In the genomic region with DNA sequence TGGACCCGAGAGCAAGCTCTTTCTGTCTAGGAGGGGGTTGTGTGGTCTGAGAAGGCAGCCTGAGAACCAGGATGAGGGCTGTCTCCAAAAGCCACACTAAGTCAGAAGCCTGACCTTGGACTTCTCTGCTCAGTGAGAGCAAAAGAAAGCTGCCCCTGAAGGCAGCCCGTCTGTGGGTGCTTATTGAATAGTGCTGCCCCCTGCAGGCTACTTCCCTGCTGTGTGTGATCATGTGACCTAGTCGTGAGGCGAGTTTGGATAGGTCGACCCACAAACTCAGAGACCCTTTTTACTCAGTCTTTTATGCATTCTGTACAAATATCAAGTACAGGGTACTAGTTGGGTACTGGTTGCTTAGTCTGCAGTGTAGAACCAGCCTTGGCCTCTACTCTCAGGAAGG, we compare ENCODE assay signal across 11 mouse cellular contexts. TPM values are rescaled to one million over a fixed set of nuclear protein-coding genes. Genes with fewer than 3 reads are reported as not detected.
DNase-seq lines count a peak whose midpoint lies in the region; ATAC-seq and TF ChIP-seq lines count a peak whose summit lies in the region.
"Had no signal": no experiment of that assay in that cellular context is flagged by ENCODE, and none has a peak within 500 bp of the region (broad histone marks: within the 10 kb centered on the region; RNA-seq: fewer than 3 reads in every experiment).

No protein-coding gene starts in this region.

- H3K9ac ChIP-seq in ES-Bruce4 (ENCODE audit: low read depth, poor library complexity, severe bottlenecking) = no peak overlapping the region
- no peak overlapping the region for H3K9ac ChIP-seq in forebrain, embryonic 15.5 days (replicated peaks)
- H3K9ac ChIP-seq: heart, embryonic 15.5 days had no signal

- WGBS in kidney, adult 2 months = 78% methylated on average over 5 of the region's 5 CpGs
- WGBS in forebrain, embryonic 15.5 days = 70% methylated on average over 5 of the region's 5 CpGs

- no peaks in the 10 kb centered on the region for H3K4me1 ChIP-seq in kidney, adult 2 months (ENCODE audit: control insufficient read depth, insufficient read depth, low read length)
- H3K4me1 ChIP-seq in ES-Bruce4 (ENCODE audit: control insufficient read depth, insufficient read depth, low read length) = peaks cover 3% of the 10 kb centered on the region
- no peaks in the 10 kb centered on the region; the same call in 1 of the 2 replicates for H3K4me1 ChIP-seq in embryonic fibroblast, embryonic 13.5 days (ENCODE audit: control insufficient read depth, insufficient read depth, low read length)
- H3K4me1 ChIP-seq in forebrain, embryonic 15.5 days = peaks cover 12% of the 10 kb centered on the region

- H3K4me3 ChIP-seq in kidney, adult 2 months (ENCODE audit: insufficient read depth, low read depth, low read length) = no peak overlapping the region
- H3K4me3 ChIP-seq in ES-Bruce4 (ENCODE audit: low read depth, low read length) = no peak overlapping the region
- no peak overlapping the region for H3K4me3 ChIP-seq in embryonic fibroblast, embryonic 13.5 days (ENCODE audit: insufficient read depth, low read length)
- H3K4me3 ChIP-seq in forebrain, embryonic 15.5 days = no peak overlapping the region
- H3K4me3 ChIP-seq: heart, embryonic 15.5 days had no signal

- TF ChIP-seq CTCF in kidney, adult 2 months (conservative IDR thresholded peaks at IDR 0.05; ENCODE audit: insufficient read depth, insufficient read length, low read depth, low read length) = peak; percentile 43
- TF ChIP-seq CTCF in ES-Bruce4 (IDR thresholded peaks at IDR 0.05; ENCODE audit: low read depth, low read length) = peak; percentile 64
- TF ChIP-seq CTCF in embryonic fibroblast, embryonic 13.5 days (IDR thresholded peaks at IDR 0.05; ENCODE audit: borderline replicate concordance, insufficient read depth, low read length) = 0 out of 2 replicates have a peak, but pooled peaks have one; percentile 6

- no peak for DNase-seq in kidney, adult 2 months
- DNase-seq in kidney, postnatal 10 days = no peak
- peak; percentile 61 for DNase-seq in retina, embryonic 14.5 days (ENCODE audit: low spot score)
- DNase-seq in yolk sac, embryonic 10.5 days (ENCODE audit: low spot score) = no peak
- DNase-seq: cerebellum, postnatal 25 days had no signal

- no peak for TF ChIP-seq POLR2A in kidney, adult 2 months (IDR thresholded peaks at IDR 0.05; ENCODE audit: low read depth, low read length)
- no peak for TF ChIP-seq POLR2A in ES-Bruce4 (IDR thresholded peaks at IDR 0.05; ENCODE audit: insufficient read depth, low read length)
- TF ChIP-seq POLR2A in embryonic fibroblast, embryonic 13.5 days (IDR thresholded peaks at IDR 0.05; ENCODE audit: low read depth, low read length) = no peak

- H3K27me3 ChIP-seq in kidney, adult 2 months (replicated peaks; ENCODE audit: control insufficient read depth, insufficient read depth, low read length) = no peaks in the 10 kb centered on the region
- no peaks in the 10 kb centered on the region for H3K27me3 ChIP-seq in ES-Bruce4 (ENCODE audit: control insufficient read depth, insufficient read depth, low read length, poor library complexity, severe bottlenecking)
- no peaks in the 10 kb centered on the region for H3K27me3 ChIP-seq in forebrain, embryonic 15.5 days
- H3K27me3 ChIP-seq: heart, embryonic 15.5 days had no signal

- ATAC-seq in monocyte, adult 5-6 weeks (replicated peaks; ENCODE audit: insufficient number of reproducible peaks, low FRiP score, low TSS enrichment, poor library complexity, severe bottlenecking) = no peak
- no peak for ATAC-seq in forebrain, embryonic 15.5 days (replicated peaks)

- no peaks in the 10 kb centered on the region for H3K9me3 ChIP-seq in ES-Bruce4 (replicated peaks; ENCODE audit: control insufficient read depth, insufficient read depth, low read length, poor library complexity, severe bottlenecking)
- no peaks in the 10 kb centered on the region for H3K9me3 ChIP-seq in forebrain, embryonic 15.5 days
- H3K9me3 ChIP-seq: heart, embryonic 15.5 days had no signal

- no peak for TF ChIP-seq EP300 in ES-Bruce4 (IDR thresholded peaks at IDR 0.05; ENCODE audit: insufficient read depth, low read depth, low read length)

- no peak overlapping the region for H3K4me2 ChIP-seq in forebrain, embryonic 15.5 days (replicated peaks)
- H3K4me2 ChIP-seq: heart, embryonic 15.5 days had no signal

- no peaks in the 10 kb centered on the region for H3K36me3 ChIP-seq in kidney, adult 2 months (ENCODE audit: control insufficient read depth, insufficient read depth, low read length)
- H3K36me3 ChIP-seq in ES-Bruce4 (ENCODE audit: control insufficient read depth, insufficient read depth, low read length, poor library complexity, severe bottlenecking) = no peaks in the 10 kb centered on the region
- no peaks in the 10 kb centered on the region for H3K36me3 ChIP-seq in forebrain, embryonic 15.5 days
- H3K36me3 ChIP-seq: heart, embryonic 15.5 days had no signal

- H3K27ac ChIP-seq in kidney, adult 2 months (ENCODE audit: insufficient read depth, low read depth, low read length) = no peak overlapping the region
- no peak overlapping the region for H3K27ac ChIP-seq in ES-Bruce4 (ENCODE audit: insufficient read depth, low read length)
- no peak overlapping the region for H3K27ac ChIP-seq in embryonic fibroblast, embryonic 13.5 days (ENCODE audit: insufficient read depth, low read length)
- no peak overlapping the region for H3K27ac ChIP-seq in forebrain, embryonic 15.5 days (replicated peaks)
- H3K27ac ChIP-seq: heart, embryonic 15.5 days had no signal

RNA-seq across cellular contexts. Expression of a gene that starts 21.1 kb away (rescaled TPM):
- polyA plus RNA-seq in kidney, adult 2 months (2012; rRNA removed) = 14.5 and 15.3 TPM in 2 replicates
- 11.3 and 14.0 TPM in 2 replicates for polyA plus RNA-seq in ES-Bruce4 (2011; ENCODE audit: insufficient read depth, insufficient read length, low read depth, missing spikeins)
- 7.2 and 8.7 TPM in 2 replicates for polyA plus RNA-seq in embryonic fibroblast, embryonic 13.5 days (2011; ENCODE audit: insufficient read length, low read depth, missing spikeins)
- 4.3 to 12.3 TPM (median 8.2 TPM) in 3 replicates for total RNA-seq in monocyte, adult 5-6 weeks (2017)
- 10.0 and 10.7 TPM in 2 replicates for polyA plus RNA-seq in forebrain, embryonic 15.5 days (2015; fragmentation: Nextera tagmentation; extraction: Ambion mirVana)

RNA-seq across cellular contexts. Expression of a gene that starts 42.7 kb away (rescaled TPM):
- not detected in 2 replicates for polyA plus RNA-seq in kidney, adult 2 months (2012; rRNA removed)
- polyA plus RNA-seq in ES-Bruce4 (2011; ENCODE audit: insufficient read depth, insufficient read length, low read depth, missing spikeins) = not detected in 2 replicates
- not detected in 2 replicates for polyA plus RNA-seq in embryonic fibroblast, embryonic 13.5 days (2011; ENCODE audit: insufficient read length, low read depth, missing spikeins)
- total RNA-seq in monocyte, adult 5-6 weeks (2017) = not detected in 3 replicates
- polyA plus RNA-seq in forebrain, embryonic 15.5 days (2015; fragmentation: Nextera tagmentation; extraction: Ambion mirVana) = not detected in 2 replicates
- polyA plus RNA-seq: forebrain, embryonic 11.5 days; heart, embryonic 15.5 days had no signal

Comparison
In these comparisons a context has a peak if more than half of its experiments do, and no peak if none do; other contexts are left out.
1. CTCF ChIP-seq: peak in every context shown above with its lines; median percentile 64 in ES-Bruce4; 43 in kidney, adult 2 months; 6 in embryonic fibroblast, embryonic 13.5 days.